Mouse (Mus musculus): ENCODE data around the gene Tagap1.
"Not testable (repeated sequence)": the region's sequence is repeated elsewhere in the genome, so short reads cannot be mapped to it uniquely, and the experiment has no call there.

Gene Tagap1

DNA sequence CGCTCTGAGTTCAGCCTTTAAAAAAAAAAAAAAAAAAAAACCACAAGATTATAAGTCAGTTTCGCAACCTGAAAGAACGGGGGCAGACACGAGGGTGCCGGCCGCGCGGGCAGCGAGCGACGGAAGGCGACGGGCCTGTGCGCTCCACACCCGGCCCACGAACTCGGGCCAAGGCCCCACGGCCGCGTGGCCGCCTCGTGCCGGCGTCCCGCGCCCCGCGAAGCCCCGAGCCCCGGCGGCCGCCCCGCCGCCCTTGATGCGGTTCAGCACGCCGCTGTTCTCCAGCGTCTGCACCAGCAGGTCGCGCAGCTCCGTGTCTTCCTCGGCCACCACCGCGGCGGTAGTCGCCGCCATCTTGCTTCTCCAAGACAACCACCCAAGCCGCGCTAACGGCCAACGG is at the start of gene Tagap1:
Tagap1 (minus strand) TSS at position 381 of the 400 bp plus-strand sequence.
- peak; percentile 16 for DNase-seq

DNA sequence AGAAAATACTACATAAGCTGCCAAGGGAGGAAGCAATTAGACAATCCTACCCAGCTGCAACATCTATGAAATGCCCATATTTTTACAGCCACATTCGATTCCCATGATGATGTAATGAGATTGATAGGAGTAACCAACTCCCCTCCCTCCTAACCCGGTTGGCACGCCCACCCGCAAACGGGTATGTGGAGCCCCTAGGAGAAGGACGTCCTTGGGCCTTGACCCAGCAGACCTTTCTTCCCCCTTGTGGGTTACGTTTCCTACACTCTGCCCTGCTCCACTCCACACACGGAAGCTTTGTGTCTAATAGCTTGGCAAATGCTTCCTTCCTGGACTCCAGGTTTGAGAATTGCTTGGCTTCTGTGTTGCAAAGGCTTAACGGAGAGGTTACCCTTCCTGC is 48.9 kb upstream of the Tagap1 start:
- DNase-seq: not testable (repeated sequence)

DNA sequence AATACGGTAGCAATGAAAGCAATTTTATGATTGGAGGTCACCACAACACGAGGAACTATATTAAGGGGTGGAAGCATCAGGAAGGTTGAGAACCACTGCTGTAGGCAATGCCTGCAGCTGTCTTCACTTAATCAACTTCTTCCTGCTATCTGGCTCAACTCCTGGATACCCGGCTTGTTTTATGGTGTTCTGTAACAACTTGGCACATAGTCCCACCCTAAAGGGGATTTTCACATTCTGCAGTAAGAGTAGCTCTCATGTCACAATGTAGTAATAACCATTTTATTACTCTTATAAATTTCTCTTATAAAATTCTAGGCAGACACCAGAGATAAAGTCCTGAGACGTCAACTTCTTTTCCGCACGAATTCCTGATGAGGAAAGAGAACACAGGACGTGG is 48.5 kb upstream of the Tagap1 start:
- DNase-seq: not testable (repeated sequence)

DNA sequence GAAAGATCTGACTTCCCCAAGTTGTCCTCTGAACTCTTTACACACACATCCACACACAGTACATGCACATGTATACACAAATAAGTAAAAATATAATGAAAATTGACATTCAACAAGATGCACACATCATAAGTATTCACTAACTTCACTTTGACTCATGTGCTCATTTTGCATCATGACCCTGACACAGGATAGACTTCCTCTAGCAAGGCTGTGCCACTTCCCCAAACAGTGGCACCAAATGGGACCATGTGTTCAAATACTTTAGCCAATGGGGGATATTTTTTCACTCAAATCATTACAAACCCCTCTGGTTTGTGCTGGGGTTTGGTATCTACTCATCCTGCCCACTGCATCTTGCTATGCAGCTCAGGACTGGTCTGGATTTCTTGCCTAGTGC is 47.9 kb upstream of the Tagap1 start:
- DNase-seq: not testable (repeated sequence)

DNA sequence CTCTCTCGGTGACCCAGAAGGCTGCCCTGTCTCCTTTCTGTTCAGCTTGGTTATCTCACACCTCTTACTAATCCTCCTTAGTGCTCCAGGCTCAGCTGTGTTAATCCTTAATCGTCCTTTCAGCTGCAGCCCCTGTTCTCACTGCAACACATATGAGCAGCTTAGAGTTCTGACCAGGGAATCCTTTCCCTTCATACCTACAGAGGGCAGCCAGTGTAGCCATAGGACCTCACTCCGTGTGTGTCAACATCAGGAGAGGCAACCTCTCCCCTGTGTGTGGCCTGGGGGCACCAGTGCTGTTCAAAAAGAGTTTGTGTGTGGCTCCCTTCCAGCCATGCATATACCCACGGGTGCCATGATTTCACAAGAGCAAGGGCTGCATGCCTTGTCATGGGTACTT is 44.7 kb upstream of the Tagap1 start:
- not testable (repeated sequence) for DNase-seq

DNA sequence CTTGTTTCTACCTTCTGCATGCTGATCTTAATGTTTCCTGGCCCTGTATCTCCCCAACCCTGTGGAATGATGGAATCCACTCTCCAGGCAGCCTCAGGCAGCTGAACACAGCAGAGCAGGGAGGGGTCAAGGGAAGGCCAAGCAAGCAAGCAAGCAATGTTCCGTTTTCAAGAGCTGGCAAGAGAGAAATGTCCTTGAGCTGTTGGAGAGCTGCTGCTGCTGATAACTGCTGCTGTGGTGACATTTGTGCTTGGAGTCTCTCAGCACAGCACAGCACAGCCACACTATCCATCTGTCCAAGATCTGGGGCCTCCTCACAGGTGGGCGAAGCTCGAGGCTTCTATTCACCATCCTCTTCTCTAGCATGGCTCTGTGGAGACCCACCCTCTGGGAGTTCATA is 42.4 kb upstream of the Tagap1 start:
- DNase-seq: not testable (repeated sequence)

DNA sequence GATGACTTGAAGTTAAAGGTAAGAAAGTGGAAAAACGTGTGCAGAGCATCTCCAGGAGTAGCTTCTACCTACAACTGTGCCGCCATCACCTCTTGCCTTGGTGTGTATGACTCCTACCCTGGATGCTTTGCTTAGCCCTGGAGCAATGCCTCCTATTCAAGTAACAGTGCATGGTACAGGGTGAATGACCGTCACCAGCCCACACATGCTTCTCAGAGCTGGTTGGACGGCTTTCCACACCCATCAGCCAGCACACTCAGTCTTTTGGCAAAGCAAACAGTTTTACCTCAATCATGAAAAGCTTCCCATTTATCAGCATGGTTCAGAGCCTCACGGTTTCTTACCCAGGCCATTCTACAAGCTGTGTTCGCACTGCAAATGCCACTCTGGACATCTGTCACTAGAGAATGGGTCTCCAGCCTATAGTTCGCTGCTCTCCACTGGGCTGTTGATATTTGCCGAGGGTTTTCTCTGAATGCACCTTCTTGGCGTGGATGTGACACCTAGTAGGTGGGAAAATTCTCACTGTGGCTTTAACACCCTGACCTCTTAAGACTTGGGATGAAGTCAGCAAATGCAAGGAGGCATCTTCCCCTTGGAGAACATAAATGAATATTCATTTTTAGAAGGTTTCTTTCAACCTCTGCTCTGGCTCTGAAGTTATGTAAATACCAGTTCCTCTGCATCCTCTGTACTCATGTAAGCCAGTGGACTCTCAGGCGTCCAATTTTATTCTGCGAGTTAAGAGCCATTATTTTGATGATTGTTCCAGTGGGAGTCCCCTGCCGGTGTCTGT is 41.0 kb upstream of the Tagap1 start:
- DNase-seq: not testable (repeated sequence)

DNA sequence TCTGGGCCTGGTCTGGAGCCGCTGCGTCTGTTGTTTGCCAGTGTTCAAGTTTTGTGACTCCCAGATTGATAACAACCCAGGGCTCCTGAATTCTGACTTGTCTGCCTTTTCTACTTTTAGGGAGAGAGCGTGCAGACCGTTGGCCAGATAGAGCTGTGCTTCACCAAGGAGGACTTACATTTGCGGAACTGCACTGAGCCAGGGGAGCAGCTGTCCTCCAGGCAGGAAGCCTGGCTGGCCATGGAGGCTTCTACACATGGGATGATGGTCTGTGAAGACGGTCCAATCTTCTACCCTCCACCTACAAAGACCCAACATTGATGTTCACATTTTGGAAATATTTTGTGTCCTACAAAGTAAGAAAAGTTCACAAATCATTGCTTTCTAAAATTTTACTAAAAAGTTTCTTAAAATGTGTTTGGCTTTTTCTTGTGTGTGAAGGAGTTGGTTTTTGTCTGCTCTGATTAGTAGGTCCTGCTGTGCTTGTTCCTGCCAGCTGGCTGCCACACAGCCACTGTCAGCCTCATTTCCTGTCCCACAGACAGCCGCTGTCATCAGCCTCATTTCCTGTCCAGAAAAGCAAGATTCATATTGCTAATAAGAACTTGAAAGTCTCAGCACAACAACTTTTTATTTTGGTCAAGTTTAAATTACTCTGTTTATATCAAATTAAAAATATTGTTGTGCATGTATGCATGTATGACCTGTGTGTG is 37.0 kb upstream of the Tagap1 start:
- not testable (repeated sequence) for DNase-seq

DNA sequence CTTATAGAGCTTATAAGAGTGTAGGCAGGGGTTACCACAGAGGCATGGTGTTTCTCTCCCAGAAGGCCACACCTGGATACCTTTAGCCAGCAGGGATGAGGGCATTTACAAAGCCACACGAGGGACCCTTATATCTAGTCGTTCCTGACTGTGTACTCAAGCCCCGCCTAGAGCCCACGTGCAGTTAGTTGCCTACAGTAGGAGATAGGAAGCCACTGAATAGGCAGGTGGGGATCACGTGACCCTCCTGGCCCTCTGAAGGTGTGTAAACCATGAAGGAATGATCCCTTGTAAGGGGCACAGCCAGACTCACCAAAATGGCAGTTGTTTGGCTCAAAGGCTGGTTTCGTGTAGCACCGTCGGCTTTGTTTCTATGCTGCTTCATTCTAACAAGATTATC is 35.9 kb upstream of the Tagap1 start:
- DNase-seq: not testable (repeated sequence)

DNA sequence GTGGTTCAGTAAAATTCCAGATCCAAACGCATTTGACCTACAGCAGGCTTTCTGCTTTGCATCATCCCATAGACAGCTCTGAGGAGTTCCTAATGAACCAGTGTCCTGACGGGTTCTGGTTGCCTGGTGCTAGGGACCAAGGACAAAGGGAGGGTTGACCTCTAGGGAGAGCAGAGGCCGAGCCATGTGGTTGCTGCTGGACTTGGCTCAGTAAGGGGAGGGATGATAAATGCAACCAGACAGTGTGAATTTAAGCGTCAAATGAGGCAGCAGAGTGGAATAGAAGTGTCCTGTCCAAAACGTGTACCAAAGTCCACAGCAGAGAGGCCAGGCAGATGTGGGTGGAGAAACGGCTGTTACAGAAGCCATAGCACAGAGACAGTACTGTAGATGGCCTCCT is 34.5 kb upstream of the Tagap1 start:
- DNase-seq: not testable (repeated sequence)

DNA sequence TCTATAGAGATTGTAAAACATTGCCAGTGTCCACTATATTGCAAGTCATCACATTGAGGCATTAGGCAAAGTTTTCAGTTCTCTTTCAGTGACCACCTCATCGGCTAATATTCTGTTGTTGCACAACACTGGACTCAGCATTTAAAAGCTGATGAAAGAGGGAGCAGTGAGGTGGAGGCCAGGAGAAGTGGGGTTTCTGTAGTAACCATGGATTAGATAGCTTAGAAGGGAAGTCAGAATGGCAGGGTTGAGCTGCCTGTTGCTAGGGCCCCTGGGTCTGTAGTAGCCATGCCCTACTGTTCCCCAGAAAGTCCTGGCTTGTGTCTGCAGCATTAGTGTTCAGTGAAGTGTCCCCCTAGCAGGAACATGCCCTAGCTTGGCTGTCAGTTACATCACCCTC is 25.2 kb upstream of the Tagap1 start:
- DNase-seq: not testable (repeated sequence)

DNA sequence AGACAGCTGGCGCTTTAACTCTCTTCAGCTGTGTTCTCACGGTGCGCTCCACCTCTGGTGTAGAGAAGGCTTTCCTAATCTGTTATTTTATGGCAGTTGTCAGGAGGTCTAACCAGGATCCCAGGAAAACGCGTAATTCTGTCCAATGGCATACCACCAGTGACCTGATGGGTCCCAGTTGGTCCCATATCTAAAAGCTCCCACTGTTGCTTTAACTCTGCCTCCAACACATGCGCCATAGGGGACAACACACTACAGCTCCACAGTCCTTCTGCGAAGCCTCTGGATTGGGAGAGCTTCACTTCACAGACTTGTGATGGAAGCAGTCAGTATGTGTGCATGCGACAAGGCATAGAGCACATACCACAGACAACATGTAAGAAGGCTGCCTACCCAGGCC is 19.2 kb upstream of the Tagap1 start:
- not testable (repeated sequence) for DNase-seq

DNA sequence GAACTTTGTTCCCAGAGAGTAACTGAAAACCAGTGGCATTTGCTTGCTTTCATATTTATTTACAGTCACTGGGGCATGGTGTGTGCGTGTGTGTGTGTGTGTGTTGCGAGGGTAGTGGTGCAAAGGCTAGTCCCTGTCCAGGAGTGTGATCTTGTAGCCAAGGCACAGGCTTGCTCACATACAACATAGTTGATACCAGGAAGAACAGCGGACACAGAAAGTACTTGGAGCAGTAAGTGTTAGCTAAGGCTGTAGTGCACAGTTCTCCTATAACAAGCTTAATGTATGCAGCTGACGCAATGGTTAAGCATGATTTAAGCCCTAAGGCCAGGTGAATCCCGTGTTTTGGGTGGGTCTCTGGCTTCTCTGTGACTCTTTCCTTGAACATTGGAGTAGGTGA is 18.4 kb upstream of the Tagap1 start:
- not testable (repeated sequence) for DNase-seq

DNA sequence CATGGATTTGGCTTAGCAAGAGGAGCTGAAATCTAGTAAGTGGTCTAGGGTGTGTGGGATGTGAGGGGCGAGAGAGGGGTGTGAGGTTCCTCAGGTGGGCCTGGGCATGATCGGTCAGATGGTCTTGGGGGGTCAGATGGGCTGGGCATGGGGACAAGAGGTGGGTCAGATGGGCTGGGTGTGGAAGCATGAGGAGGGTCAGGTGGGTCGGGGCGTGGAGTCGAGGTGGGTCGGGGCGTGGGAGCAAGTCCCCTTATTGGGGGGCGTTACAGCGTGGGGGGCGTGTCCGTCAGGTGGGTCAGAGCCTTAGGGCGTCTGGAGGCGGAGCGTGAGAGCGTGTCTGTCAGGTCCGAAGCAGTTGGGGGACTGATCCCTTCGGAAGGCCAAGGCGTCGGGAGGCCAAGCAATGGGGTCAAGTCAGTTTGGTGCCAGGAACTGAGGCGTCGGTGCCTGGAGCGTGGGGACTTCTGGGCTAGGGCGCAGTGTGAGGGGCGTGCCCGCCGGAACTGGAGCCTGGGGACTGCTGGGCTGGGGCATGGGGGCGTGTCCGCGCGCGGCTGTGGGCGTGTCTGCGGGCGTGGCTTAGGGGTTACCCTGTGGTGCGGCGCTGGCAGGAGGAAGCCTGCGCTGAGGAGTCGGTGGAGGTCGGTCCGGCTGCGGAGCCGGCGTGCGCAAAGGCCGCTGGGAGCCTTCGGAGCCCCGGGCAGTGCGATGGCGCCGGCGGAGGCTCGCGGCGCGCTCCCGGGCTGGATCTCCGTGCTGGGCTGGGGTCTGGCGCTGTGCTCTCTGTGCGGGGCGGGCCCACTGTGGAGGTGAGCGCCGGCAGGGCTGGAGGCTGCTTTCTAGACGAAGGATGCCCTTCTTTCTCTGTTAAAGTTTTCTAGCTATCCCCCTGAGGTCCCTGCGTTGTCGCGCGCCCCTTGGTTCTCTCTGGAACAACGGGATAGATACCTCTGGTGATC is 17.6 kb upstream of the Tagap1 start, which contains the start of gene Gm49721:
Gm49721 (plus strand) TSS at position 618 of the 962 bp plus-strand sequence.
- DNase-seq: peak; percentile 34

DNA sequence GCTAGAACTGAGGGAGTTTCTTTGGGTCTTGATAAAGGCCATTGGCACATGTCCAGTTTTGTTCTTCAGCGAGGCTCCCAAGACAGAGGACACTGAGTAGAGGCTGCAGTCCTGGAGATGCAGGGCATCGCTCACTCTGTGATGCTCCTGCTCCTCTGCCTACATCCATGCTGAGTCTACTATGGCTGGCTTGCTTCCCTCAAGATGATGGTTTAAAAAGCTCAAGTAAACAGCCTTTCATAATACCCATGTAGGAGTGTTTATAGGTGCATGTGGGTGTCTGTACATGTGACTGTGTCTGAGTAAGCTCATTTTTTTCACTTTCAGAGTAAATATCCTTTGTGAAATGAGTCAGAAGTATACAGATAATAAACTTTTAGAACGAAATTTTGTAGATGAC is 14.0 kb upstream of the Tagap1 start:
- DNase-seq: not testable (repeated sequence)

DNA sequence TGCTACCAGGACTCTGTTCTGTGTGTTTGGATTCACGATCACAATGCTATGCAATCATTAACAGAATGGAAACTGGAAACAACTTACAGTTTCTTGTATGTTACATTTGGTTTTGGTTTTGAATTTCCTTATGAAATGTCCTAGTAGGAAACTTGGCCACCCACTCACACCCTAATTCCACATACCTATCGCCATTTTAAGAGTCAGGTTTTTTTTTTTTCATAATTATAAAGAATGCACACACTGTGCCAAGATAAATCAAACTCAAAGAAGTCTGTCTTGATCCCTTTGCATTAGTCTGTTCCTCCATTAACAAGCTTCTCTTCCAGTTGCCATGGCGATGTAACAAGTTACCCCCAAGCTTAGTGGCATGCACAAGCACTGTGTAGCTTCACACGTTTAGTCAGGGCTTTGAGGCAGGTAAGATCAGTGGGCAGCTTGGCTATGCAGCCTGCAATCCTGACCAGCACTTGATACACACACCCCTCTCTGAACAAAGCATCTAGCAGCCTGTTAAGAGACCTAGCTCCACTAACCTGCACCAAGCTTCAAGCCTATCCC is 12.0 kb upstream of the Tagap1 start:
- DNase-seq: not testable (repeated sequence)

DNA sequence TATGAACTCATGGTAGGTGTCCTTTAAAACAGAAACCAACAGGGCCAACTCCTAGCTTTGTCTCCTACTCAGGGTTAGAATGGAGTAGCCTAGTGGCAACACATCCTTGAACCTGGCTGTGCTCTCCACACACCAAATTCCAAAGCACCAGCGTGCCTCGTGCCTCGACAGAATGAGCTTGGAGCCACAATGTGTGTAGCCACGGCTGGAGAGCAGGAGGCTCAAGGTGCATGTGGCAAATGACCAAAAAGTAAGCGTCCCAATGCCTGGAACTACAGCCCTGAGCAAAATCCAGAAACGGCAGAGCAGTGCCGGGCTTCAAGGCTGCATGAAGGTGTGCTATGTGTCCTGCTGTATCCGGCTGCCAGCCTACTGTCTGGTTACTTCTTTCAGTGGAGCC is 10.3 kb upstream of the Tagap1 start:
- DNase-seq: not testable (repeated sequence)

DNA sequence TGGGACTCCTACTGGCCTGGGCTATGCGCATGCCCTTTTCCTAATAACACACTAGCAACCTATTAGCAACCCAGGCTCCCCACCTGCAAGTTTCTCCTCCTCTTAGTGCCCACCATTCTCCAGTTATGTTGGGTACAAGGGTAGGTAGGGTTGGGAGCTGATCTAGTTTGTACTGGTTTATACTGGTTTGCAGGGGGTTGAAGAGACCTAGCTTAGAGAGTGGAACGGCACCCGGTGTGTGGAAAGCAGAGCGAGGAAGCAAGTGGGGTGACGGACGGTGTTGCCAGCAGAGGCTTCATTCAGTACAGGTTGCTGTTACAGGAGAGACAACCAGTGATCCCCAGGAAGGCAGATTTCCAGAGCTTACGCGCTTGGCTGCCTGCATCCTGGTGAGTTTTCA is 9.4 kb upstream of the Tagap1 start, which contains the start of gene Rnaset2b:
Rnaset2b (plus strand) TSS at position 301 of the 400 bp plus-strand sequence.
- DNase-seq: not testable (repeated sequence)

DNA sequence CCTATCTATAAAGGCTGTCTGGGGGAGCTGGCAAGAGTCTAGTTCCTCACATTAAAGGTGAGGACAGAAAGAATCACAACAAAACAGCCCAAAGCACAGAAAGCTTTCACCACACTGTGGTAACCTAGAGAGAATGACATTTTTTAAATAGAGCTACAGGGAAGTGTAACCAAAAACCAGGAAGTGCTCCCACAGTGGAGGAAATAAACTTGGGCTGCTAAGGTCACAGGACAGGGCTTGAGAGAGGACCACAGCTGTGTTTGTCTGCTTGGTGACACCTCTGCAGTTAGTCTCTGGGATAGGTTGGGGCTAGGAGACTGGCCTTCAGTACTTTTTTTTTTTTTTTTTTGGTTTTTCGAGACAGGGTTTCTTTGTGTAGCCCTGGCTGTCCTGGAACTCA is 6.7 kb upstream of the Tagap1 start:
- not testable (repeated sequence) for DNase-seq

DNA sequence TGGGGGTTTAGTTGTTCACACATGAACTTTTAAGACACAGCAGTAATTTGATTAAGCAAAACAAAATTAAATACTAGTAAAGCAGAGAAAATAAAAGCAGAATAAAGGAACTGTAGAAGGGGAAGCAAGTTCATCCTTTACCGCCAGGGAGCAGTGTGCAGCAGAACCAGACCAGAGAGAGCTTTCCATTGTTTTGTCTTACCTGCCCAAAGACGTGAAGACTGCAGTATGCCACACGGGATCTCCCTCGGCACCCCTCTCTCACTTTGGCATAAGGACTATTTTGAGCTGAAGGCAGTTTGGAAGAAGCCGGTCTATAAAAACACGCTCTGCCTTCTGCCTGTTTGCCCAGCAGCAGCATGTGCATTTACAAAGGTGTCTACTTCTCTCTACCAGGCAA is 4.4 kb upstream of the Tagap1 start:
- peak; percentile 23 for DNase-seq

DNA sequence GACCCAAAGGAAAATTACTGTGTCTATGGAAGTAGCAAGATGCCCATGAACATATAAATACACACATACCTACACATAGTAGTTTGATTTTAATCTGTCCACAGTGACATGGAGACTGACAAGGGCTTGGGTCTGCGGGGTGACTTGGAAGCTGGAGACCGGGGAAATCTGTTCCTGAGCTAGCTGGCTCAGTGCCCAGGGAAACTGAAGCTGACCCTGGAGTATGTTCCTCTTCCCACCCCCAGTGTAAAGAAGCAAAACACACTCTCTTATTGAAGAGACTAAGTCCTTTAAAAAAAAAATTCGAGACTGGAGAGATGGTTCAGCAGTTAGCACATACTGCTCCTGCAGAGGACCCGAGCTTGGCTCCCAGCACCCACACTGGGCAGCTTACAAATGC is 2.0 kb upstream of the Tagap1 start:
- not testable (repeated sequence) for DNase-seq

DNA sequence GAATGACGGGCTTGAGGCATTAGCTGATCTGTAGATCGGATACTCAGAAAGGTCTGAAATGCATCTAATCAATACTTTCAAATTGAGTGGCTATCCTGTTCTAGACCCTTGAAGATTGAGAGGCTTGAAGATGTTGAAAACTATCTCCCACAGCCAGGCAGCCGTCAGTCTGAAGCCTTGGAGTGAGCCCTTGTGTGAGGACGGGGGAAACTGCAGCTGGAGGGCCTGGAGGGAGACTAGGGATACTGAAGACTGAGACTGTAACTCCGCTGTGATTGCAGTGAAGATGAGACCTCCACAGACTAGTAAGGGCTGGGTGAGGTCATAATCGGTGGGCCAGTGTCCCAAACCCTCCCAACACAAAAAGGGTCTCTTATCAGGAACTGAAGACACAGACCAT is 1.4 kb upstream of the Tagap1 start:
- not testable (repeated sequence) for DNase-seq
